Mouse (Mus musculus) heart, embryonic 10.5 days (tissue): Measurements from ENCODE around the gene Medag. TPM values are rescaled to one million over a fixed set of nuclear protein-coding genes. Genes with fewer than 3 reads are reported as not detected.
A peak's percentile ranks its signal among the peaks of the same experiment; 100 is the strongest.

Source experiments
- DNase-seq: peaks from one replicate; pipeline ENCODE4 v3.0.0-alpha.2; 2017; ENCODE audit warnings: low spot score
- H3K27ac ChIP-seq: fragments of 300-500 bp; sonication (generic); 2 replicates; pipeline ENCODE4 v1.5.1; 2016; ENCODE audit warnings: mild to moderate bottlenecking
- H3K27me3 ChIP-seq: fragments of 300-500 bp; sonication (generic); 2 replicates; pipeline ENCODE4 v1.6.1; 2016; ENCODE audit warnings: mild to moderate bottlenecking; ENCODE audit not compliant: poor library complexity, insufficient read depth, severe bottlenecking
- H3K36me3 ChIP-seq: fragments of 300-500 bp; sonication (generic); 2 replicates; pipeline ENCODE4 v1.6.1; 2016; ENCODE audit warnings: mild to moderate bottlenecking, moderate library complexity
- H3K4me1 ChIP-seq: fragments of 300-500 bp; sonication (generic); 2 replicates; pipeline ENCODE4 v1.6.1; 2016; ENCODE audit warnings: mild to moderate bottlenecking
- H3K4me3 ChIP-seq: fragments of 300-500 bp; sonication (generic); 2 replicates; pipeline ENCODE4 v1.5.1; 2016; ENCODE audit warnings: mild to moderate bottlenecking, moderate library complexity
- H3K9me3 ChIP-seq: fragments of 300-500 bp; sonication (generic); 2 replicates; pipeline ENCODE4 v1.6.1; 2016; ENCODE audit warnings: mild to moderate bottlenecking, moderate library complexity
- WGBS: fragments of 180-500 bp; shearing (Covaris S2); methylation state at CpG from one replicate; pipeline ENCODE4 v1.1.7; 2016; 5-methylcytosine and 5-hydroxymethylcytosine counted together
- polyA plus RNA-seq: library from polyadenylated mRNA; unstranded; fragments of >200 nt; fragmentation: Nextera tagmentation; extraction: Ambion mirVana; gene quantifications from 2 replicates; pipeline ENCODE4 v1.2.1, GENCODE M21; 2016

The Medag gene
- polyA plus RNA-seq, 1 experiment from 2014 or later, result 0.62 TPM

DNA sequence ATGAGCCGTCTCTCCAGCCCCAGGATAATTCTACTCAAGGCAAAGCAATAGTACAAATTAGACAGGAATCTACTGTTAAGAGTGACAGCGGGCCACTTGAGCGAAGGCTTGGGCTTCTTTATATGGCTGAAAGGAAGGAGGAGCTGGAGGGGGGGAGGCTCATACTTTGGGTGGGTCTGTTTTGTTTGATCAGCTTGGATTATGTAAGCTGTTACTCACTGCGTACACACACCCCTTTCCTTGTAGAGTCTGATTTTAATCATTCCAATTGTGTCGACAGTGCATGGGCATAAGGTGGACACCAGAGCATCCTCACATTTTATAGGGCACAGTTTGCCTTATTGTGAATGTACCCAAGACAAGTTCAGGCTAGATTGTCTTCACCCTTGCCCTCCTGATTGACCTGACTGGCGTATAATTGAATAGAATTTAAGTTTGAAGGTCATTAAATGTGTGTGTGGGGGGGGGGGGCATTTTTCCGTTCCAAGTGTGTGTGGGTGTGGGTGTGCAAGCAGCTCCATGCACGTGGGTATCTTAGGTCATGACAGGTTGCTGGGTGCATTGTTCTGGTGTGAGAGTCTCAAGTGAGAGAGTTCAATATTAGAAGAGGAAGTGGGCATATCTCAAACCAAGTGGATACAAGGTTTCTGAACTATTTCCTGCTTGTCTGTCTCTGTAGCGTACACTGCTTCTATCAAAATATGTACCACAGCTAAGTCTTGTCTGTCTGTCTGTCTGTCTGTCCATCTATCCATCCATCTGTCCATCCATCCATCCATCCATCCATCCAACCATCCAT lies 3.0 kb downstream of the Medag start:
- H3K27me3 ChIP-seq, result peaks cover 34% of the 10 kb centered on the region
- 79% methylated on average over 9 of the region's 9 CpGs for WGBS
- no peak for DNase-seq

DNA sequence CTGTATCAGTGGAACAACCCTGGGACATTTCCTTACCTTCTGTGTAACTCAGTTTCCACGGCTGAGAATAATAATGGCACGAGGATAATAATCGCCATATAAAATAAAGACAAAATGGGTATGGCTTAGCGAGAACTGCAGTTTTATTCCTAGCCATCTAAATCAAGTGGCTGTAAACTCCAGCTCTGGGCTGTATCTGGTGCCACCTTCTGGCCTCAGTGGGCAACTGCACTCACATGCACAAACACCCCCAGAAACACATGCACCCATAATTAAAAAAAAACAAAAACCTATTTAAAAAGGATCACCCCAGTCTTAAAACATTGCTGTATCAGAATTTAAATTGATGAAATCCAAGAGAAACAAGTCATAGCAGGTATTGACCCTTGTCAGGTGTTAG lies 5.8 kb downstream of the Medag start:
- Histone ChIP-seq H3K36me3 (no peaks in the 10 kb centered on the region), H3K9me3 (no peaks in the 10 kb centered on the region), H3K27ac (no peak overlapping the region; the same call in 1 of the 2 replicates), H3K27me3 (peaks cover 15% of the 10 kb centered on the region), H3K4me1 (no peaks in the 10 kb centered on the region), H3K4me3 (no peak overlapping the region)
- 90% methylated on average over 4 of the region's 4 CpGs for WGBS
- DNase-seq, result no peak

More for the DNA sequence above, 3.0 kb downstream of the Medag start:
- Histone ChIP-seq H3K9me3 (no peaks in the 10 kb centered on the region), H3K27ac (no peak overlapping the region), H3K4me3 (no peak overlapping the region), H3K4me1 (peaks cover 16% of the 10 kb centered on the region), H3K36me3 (no peaks in the 10 kb centered on the region)

DNA sequence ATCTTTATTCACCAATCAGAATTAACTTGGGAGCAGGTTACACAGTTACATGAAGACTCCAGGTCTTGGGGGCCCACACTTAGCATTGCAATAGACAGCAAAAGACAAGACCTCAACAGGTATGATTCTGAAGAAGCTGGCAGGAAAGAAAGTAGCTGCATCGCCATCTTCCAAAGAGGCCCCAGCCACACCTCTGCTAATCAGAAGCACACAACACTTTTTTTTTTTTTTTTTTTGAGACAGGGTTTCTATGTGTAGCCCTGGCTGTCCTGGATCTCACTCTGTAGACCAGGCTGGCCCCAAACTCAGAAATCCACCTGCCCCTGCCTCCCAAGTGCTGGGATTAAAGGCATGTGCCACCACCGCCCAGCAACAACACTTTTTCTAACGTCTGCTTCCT lies 15.0 kb downstream of the Medag start:
- H3K4me3 ChIP-seq, result no peak overlapping the region
- no peaks in the 10 kb centered on the region for H3K36me3 ChIP-seq
- H3K4me1 ChIP-seq, result peaks cover 19% of the 10 kb centered on the region
- H3K9me3 ChIP-seq, result no peaks in the 10 kb centered on the region
- 75% methylated on average over 3 of the region's 3 CpGs for WGBS
- no peak overlapping the region for H3K27ac ChIP-seq
- no peak for DNase-seq
- H3K27me3 ChIP-seq, result no peaks in the 10 kb centered on the region

DNA sequence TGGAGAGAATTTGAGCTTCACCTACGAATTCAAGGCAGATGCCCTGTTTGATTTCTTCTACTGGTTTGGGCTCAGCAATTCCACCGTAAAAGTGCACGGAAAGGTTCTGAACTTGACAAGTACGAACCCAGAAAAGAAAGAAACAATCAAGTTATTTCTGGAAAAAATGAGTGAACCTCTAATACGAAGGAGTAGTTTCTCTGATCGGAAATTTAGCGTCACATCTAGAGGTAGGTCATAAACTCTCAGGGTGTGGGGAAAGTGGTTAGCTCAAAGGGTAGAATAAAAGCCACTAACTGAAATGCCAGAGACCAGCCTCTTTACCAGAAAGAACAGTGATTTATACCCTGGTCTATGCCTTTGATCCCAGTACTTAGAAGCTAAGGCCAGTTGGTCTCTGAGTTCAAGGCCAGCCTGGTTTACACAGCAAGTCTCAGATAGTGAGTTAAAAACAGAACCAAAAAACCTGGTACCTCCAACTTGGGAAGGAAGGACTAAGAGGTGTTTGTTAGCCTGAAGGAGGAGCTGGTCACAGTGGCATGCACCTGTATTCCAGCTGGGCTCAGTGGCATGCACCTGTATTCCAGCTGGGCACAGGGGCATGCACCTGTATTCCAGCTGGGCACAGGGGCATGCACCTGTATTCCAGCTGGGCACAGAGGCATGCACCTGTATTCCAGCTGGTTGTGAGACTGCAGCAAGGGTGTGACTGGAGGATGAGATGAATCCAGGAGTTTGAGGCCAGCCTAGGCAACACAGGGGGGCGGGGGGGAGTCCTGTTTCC lies 15.9 kb downstream of the Medag start:
- peak overlapping the region; percentile 76 for H3K27ac ChIP-seq
- peaks cover 19% of the 10 kb centered on the region for H3K4me1 ChIP-seq
- H3K36me3 ChIP-seq, result no peaks in the 10 kb centered on the region
- no peaks in the 10 kb centered on the region for H3K9me3 ChIP-seq
- 89% methylated on average over 8 of the region's 8 CpGs for WGBS
- H3K4me3 ChIP-seq, result no peak overlapping the region
- H3K27me3 ChIP-seq, result no peaks in the 10 kb centered on the region
- DNase-seq, result no peak

DNA sequence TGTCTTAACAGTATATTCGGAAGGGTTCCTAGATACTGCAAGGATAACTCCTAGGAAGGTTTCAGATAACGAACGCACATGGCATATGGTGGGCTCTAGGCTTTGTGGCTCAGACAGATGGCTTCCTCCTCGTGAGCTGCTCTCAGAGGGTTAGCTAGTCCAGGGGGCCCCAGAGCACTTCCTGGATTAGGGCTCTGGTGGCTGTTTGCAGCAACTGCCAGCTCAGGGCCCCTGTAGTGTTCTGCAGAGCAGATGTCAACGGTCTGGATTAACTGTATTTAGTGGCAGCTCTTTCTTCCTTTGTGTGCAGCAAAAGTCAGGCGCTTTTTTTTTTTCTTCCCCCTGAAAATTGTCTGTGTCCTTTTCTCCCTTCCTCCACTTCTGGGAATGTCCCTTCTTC lies 16.8 kb downstream of the Medag start:
- DNase-seq, result peak; percentile 87
- Histone ChIP-seq H3K36me3 (no peaks in the 10 kb centered on the region), H3K27me3 (no peaks in the 10 kb centered on the region), H3K27ac (peak overlapping the region; percentile 76), H3K9me3 (no peaks in the 10 kb centered on the region), H3K4me3 (peak overlapping the region; percentile 19; the same call in 1 of the 2 replicates), H3K4me1 (peaks cover 19% of the 10 kb centered on the region)
- 2% methylated on average over 6 of the region's 6 CpGs for WGBS

DNA sequence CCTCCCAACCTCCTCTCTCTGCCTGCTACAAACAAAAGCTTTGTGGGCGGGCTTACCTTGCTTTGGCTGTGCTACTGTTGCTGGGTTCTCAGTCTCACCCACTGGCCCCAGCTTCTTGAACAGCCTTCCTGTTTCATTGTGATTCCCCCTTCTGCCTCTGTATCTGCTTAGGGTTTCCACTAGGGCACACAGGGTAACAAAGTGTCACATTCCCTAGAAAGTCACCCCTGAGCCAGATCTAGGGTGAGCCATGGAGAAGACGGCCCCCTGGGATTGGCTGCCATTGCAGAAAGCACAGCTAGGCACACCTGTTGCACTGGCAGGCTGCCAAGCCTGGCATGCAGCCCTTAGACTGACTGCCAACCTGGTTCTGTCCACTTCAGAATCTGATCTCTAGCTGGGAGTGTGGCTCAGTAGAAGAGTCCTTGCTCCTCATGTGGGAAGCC lies 17.3 kb downstream of the Medag start:
- no peak for DNase-seq
- Histone ChIP-seq H3K36me3 (no peaks in the 10 kb centered on the region), H3K4me1 (peaks cover 22% of the 10 kb centered on the region), H3K9me3 (no peaks in the 10 kb centered on the region), H3K27ac (peak overlapping the region; percentile 76), H3K27me3 (no peaks in the 10 kb centered on the region), H3K4me3 (no peak overlapping the region)
- 55% methylated on average over 2 of the region's 2 CpGs for WGBS

DNA sequence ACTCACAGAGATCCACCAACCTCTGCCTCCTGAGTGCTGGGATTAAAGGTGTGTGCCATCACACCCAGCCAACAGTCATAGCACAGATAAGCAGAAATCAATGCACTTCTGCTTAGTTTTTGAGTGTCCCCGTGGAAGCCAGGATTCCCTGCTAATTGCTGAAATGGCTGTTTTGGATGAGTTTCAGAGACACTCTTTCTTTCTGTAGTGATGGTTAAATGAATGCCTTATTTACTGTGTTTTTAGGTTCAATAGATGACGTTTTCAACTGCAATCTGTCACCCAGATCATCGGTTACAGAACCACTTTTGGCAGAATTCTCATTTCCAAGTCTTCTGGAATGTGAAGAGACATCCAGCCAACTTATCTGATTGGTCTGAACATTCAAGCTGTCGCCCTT lies 18.0 kb downstream of the Medag start:
- Histone ChIP-seq H3K36me3 (no peaks in the 10 kb centered on the region), H3K4me3 (no peak overlapping the region), H3K27me3 (no peaks in the 10 kb centered on the region), H3K9me3 (no peaks in the 10 kb centered on the region), H3K27ac (no peak overlapping the region; the same call in 1 of the 2 replicates), H3K4me1 (peaks cover 26% of the 10 kb centered on the region)
- no peak for DNase-seq
- WGBS, result 78% methylated on average over 4 of the region's 4 CpGs

DNA sequence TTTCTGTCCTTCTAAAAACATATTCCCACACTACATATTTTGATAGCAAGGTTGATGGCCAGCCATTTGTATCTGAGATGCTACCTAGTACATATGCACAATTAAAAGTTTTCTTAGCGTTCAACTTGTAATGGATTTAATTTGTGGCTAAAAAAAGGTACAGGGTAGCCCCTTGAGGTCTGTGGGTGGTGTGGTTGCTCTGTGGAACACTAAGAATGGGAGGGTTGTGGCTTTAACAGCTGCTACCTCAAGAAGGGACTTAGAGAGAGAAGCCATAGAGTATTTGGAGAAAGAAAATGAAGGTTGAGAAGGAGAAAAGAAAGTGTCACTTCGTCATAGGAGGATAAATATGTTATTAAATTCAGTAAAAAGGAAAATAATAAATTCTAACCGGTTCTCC lies 19.4 kb downstream of the Medag start:
- Histone ChIP-seq H3K36me3 (no peaks in the 10 kb centered on the region), H3K27me3 (no peaks in the 10 kb centered on the region; the same call in 1 of the 2 replicates), H3K4me1 (peaks cover 26% of the 10 kb centered on the region), H3K9me3 (no peaks in the 10 kb centered on the region), H3K4me3 (no peak overlapping the region), H3K27ac (no peak overlapping the region)
- no peak for DNase-seq
- WGBS, result 83% methylated on average over 3 of the region's 3 CpGs

DNA sequence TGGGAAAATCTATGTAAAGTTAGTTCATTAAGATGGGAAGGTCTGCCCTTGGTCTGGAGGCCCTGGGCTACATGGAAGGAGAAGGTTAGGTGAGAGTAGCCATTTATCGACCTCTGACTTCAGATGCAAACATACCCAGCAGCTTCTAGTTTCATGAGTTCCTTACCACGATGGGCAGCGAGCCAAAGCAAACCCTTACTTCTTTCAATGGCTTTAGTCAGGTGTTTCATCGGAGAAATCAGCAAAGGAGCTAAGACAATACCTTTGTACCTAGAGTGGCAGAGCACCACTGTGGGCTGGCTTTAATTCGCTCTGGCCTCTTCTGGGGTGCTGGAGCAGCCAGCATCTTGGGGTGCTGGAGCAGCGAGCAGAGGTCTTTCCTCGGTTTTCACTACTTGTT lies 22.1 kb downstream of the Medag start:
- Histone ChIP-seq H3K9me3 (no peaks in the 10 kb centered on the region), H3K36me3 (no peaks in the 10 kb centered on the region), H3K27me3 (no peaks in the 10 kb centered on the region; the same call in 1 of the 2 replicates), H3K27ac (no peak overlapping the region), H3K4me3 (no peak overlapping the region), H3K4me1 (peaks cover 14% of the 10 kb centered on the region)
- 62% methylated on average over 7 of the region's 7 CpGs for WGBS
- no peak for DNase-seq

DNA sequence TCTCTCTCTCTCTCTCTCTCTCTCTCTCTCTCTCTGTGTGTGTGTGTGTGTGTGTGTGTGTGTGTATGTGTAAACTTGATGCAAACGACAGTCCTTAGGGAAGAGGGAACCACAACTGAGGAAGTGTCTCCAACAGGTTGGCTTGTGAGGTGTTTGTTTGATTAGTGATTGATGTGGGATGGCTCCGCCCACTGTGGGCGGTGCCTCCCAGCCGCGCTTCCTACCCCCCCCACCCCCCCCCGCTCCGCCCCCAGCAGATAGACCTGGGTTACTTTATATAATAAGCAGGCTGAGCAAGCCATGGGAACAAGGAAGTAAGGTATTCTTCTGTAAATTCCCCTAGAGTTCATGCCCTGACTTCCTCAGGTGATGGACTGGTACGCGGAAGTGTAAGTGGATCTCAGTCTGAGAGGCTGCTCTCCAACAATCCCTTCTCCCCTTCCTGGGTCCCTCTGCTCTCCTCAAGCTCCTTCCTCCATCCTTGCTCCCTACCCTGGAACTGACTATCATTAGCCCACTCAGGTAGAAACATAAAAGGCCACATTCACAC lies 22.7 kb downstream of the Medag start:
- no peaks in the 10 kb centered on the region; the same call in 1 of the 2 replicates for H3K27me3 ChIP-seq
- DNase-seq, result no peak
- no peaks in the 10 kb centered on the region for H3K9me3 ChIP-seq
- no peak overlapping the region for H3K4me3 ChIP-seq
- no peaks in the 10 kb centered on the region for H3K36me3 ChIP-seq
- WGBS, result 14% methylated on average over 9 of the region's 9 CpGs
- no peak overlapping the region for H3K27ac ChIP-seq
- H3K4me1 ChIP-seq, result peaks cover 10% of the 10 kb centered on the region

DNA sequence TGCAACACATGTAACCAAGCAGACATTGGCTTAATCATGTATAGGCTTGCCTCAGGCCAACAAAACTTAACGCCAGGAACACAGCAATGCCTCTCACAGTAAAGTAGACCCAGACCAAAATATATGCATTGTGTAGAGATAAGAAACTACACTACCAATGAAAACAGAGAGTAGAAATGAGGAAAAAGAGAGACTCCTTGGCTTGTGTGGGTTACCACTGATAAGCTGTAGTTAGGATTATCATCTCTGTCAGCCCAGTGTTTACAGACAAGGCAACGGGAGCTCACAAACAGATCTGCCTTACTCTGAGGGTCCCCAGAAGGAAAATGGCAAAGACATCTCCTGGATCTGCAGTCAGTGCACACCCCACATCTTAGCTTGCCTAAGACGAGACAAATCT lies 25.0 kb downstream of the Medag start:
- Histone ChIP-seq H3K4me1 (peaks cover 27% of the 10 kb centered on the region), H3K9me3 (no peaks in the 10 kb centered on the region), H3K4me3 (no peak overlapping the region), H3K36me3 (no peaks in the 10 kb centered on the region), H3K27ac (no peak overlapping the region), H3K27me3 (no peaks in the 10 kb centered on the region; the same call in 1 of the 2 replicates)
- DNase-seq, result no peak
- WGBS, result 45% methylated on average over 3 of the region's 3 CpGs

DNA sequence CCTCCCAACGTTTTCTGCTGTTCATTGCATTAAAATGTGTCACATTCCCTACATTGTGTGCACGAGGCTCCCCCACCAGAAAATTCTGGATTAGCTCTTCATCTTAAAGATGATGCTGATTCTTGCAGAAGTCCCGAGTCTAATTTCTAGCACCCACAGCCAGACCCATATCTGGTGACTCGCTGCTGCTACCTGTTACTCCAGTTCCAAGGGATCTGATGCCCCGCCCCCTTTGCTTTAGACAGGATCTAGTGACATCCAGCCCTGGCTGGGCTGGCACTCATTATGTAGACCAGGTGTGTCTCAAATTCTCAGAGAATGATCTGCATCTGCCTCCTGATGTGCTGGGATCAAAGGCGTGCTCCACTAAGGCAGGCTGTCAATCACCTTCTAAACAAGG lies 25.6 kb downstream of the Medag start:
- peaks cover 27% of the 10 kb centered on the region for H3K4me1 ChIP-seq
- DNase-seq, result no peak
- H3K27me3 ChIP-seq, result no peaks in the 10 kb centered on the region; the same call in 1 of the 2 replicates
- H3K4me3 ChIP-seq, result no peak overlapping the region
- H3K36me3 ChIP-seq, result no peaks in the 10 kb centered on the region
- H3K27ac ChIP-seq, result no peak overlapping the region
- no peaks in the 10 kb centered on the region for H3K9me3 ChIP-seq
- WGBS, result 67% methylated on average over 6 of the region's 6 CpGs
